Mouse (Mus musculus) hindbrain, embryonic 10.5 days (tissue): ENCODE measurements around the gene Mpdu1. TPM values are rescaled to one million over a fixed set of nuclear protein-coding genes. Genes with fewer than 3 reads are reported as not detected.
"Not testable (repeated sequence)": the region's sequence is repeated elsewhere in the genome, so short reads cannot be mapped to it uniquely, and the experiment has no call there.

ENCODE experiments used
- DNase-seq: peaks from one replicate; pipeline ENCODE4 v3.0.0-alpha.2; 2017; ENCODE audit warnings: low spot score
- H3K27ac ChIP-seq: fragments of 300-500 bp; sonication (generic); 2 replicates; pipeline ENCODE4 v1.5.1; 2016; ENCODE audit warnings: mild to moderate bottlenecking, moderate library complexity
- H3K27me3 ChIP-seq: fragments of 300-500 bp; sonication (generic); 2 replicates; pipeline ENCODE4 v1.6.1; 2016; ENCODE audit warnings: mild to moderate bottlenecking; ENCODE audit not compliant: poor library complexity, insufficient read depth, severe bottlenecking
- H3K36me3 ChIP-seq: fragments of 300-500 bp; sonication (generic); 2 replicates; pipeline ENCODE4 v1.6.1; 2016; ENCODE audit warnings: mild to moderate bottlenecking, moderate library complexity
- H3K4me1 ChIP-seq: fragments of 300-500 bp; sonication (generic); replicated peaks from 2 replicates; pipeline ENCODE4 v1.6.1; 2016; ENCODE audit warnings: mild to moderate bottlenecking
- H3K4me3 ChIP-seq: fragments of 300-500 bp; sonication (generic); 2 replicates; pipeline ENCODE4 v1.5.1; 2016; ENCODE audit warnings: mild to moderate bottlenecking, moderate library complexity
- H3K9me3 ChIP-seq: fragments of 300-500 bp; sonication (generic); 2 replicates; pipeline ENCODE4 v1.6.1; 2016; ENCODE audit warnings: mild to moderate bottlenecking, moderate library complexity
- WGBS: fragments of 180-500 bp; shearing (Covaris S2); methylation state at CpG from one replicate; pipeline ENCODE4 v1.1.7; 2016; 5-methylcytosine and 5-hydroxymethylcytosine counted together
- polyA plus RNA-seq: library from polyadenylated mRNA; unstranded; fragments of >200 nt; fragmentation: Nextera tagmentation; extraction: Ambion mirVana; gene quantifications from 2 replicates; pipeline ENCODE4 v1.2.1, GENCODE M21; 2016

Mpdu1 gene
- polyA plus RNA-seq, 1 experiment from 2014 or later = 88.3 TPM

DNA sequence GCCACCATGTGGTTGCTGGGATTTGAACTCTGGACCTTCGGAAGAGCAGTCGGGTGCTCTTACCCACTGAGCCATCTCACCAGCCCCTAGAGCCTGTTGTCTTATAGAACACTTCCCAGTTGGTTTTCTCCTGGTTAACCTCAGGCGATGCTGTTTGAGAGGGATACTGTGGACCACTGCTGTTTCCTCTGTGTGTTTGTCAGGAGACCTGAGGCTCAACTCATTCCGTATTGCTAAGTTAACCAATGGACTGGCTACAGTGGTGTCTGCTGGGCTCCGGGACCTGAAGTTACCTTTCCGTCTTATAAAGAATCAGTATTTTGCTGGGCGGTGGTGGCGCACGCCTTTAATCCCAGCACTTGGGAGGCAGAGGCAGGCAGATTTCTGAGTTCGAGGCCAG lies 40.4 kb upstream of the Mpdu1 start:
- H3K4me1 ChIP-seq, H3K9me3 ChIP-seq, H3K36me3 ChIP-seq, H3K4me3 ChIP-seq, DNase-seq, H3K27ac ChIP-seq, H3K27me3 ChIP-seq: not testable (repeated sequence)
- WGBS = 92% methylated on average over 10 of the region's 10 CpGs

DNA sequence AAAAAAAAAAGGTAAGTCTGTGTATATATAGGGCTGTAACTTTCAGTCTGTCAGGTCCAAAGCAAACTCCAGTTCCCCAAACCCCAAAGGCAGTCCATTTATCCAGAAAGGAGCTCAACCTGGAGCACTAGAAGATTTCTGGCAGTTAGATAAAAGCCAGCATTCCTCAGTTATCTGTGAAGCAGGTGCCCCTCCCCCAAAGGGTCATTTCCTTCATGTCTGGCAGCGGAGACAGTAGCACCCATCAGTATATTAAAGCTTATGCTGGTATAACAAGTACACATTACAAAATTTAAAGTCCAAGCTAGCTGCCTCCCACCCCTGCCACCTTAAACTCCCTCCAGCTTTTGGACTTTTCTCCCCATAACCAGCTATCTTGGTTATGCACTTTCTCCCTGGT lies 37.2 kb upstream of the Mpdu1 start:
- Histone ChIP-seq H3K36me3 (no peaks in the 10 kb centered on the region), H3K4me3 (no peak overlapping the region), H3K4me1 (peaks cover 13% of the 10 kb centered on the region), H3K27ac (no peak overlapping the region), H3K9me3 (no peaks in the 10 kb centered on the region), H3K27me3 (0 out of 2 replicates have a peak, but pooled peaks cover 9% of the 10 kb centered on the region)
- WGBS = 75% methylated on average over 1 of the region's 1 CpGs
- no peak for DNase-seq

GRCm38 (mm10) chr11:69698574-69698973 lies 36.1 kb upstream of the Mpdu1 start:
- no peaks in the 10 kb centered on the region for H3K36me3 ChIP-seq
- no peak for DNase-seq
- H3K27me3 ChIP-seq = 0 out of 2 replicates have a peak, but pooled peaks cover 9% of the 10 kb centered on the region
- H3K27ac ChIP-seq = no peak overlapping the region
- H3K4me1 ChIP-seq = peaks cover 13% of the 10 kb centered on the region
- WGBS = 73% methylated on average over 5 of the region's 5 CpGs
- H3K9me3 ChIP-seq = no peaks in the 10 kb centered on the region
- no peak overlapping the region for H3K4me3 ChIP-seq

DNA sequence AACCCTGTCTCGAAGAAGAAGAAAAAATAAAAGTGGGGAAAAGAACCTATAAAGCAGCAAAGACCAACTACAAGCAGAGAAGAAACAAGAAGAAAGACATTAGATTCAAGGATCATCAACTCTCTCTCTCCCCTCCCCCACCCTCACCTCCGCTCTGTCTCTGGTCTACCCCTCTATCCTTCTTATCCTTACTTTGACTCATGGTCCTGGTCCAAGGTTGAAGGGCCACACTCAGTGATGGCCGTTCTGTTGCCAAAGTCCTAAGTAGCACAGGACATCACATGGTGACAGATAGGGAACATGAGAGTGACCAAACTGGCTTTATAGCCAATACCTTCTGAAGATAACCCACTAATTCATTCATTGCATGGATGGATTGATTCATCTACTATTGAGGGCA lies 35.0 kb upstream of the Mpdu1 start:
- WGBS = 89% methylated on average over 3 of the region's 3 CpGs
- no peaks in the 10 kb centered on the region for H3K9me3 ChIP-seq
- no peak overlapping the region for H3K27ac ChIP-seq
- no peak for DNase-seq
- no peaks in the 10 kb centered on the region for H3K36me3 ChIP-seq
- 0 out of 2 replicates have a peak, but pooled peaks cover 9% of the 10 kb centered on the region for H3K27me3 ChIP-seq
- H3K4me1 ChIP-seq = peaks cover 18% of the 10 kb centered on the region
- no peak overlapping the region for H3K4me3 ChIP-seq

DNA sequence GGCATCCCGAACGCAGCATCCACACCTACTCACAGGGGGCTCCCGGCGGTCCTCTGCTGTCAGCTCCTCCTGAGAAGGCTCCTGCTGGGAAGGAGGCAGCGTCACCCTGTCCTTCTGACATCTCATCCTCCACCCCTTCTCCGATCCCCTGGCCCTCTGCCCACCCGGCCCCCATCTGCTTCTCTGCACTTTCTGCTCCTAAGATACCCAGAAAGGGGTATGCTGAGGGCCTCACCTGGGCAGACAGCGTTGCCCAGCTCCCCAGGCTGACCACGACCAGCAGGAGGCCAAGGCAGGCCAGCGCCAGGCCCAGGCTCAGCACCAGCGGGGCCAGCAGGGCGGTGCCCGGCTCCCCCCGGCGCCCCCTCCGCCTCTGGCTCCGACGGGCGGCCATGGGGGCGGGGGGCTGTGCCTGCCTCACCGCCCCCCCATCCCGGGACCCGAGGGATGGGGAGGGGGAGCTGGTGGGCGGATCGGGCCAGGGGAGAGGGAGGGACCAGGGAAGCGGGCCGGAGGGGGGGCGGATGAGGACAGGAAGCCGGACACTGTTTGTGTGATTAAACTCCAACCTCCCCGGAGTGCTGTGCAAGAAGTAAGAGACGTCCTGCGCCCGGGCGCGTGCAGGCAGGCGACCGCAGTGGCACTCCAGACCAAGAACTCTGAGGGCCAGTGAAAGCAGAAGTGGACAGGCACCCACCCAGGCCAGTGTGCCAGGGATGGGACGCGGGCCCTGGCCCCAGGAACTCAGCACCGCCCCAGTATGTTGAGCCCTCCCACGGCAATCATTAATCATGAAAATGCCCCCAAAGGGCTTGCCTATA lies 33.1 kb upstream of the Mpdu1 start, which contains the start of the genes Tnfsf12 and Tnfsfm13:
TSS of gene Tnfsf12 (minus strand) at position 489 of the 821 bp plus-strand sequence.
TSS of gene Tnfsfm13 (minus strand) at position 738 of the 821 bp plus-strand sequence.
- peak within 1 kb of the TSS; percentile 59 for H3K4me3 ChIP-seq
- H3K9me3 ChIP-seq = no peaks in the 10 kb centered on the region
- DNase-seq = peak; percentile 60
- H3K36me3 ChIP-seq = no peaks in the 10 kb centered on the region
- 0 out of 2 replicates have a peak, but pooled peaks cover 9% of the 10 kb centered on the region for H3K27me3 ChIP-seq
- peaks cover 18% of the 10 kb centered on the region for H3K4me1 ChIP-seq
- 1% methylated on average over 40 of the region's 41 CpGs for WGBS
- H3K27ac ChIP-seq = peak within 1 kb of the TSS; percentile 89

DNA sequence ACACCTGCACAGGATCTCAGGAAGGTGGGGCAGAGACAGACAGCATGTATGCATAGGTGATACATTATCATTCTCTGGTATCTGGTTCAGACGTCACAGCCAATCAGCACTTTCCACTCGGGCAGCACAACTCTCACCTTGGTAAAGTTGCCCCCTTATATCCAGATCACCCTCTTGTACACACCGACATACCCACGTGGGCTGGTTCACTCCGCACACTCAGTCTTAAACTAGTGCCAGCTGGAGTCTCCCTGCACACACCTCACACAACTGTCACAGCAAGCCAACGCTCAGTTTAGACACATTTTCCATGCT lies 32.6 kb upstream of the Mpdu1 start:
- DNase-seq = no peak
- Histone ChIP-seq H3K27me3 (0 out of 2 replicates have a peak, but pooled peaks cover 9% of the 10 kb centered on the region), H3K4me3 (peak overlapping the region; percentile 59), H3K27ac (peak overlapping the region; percentile 89), H3K4me1 (peaks cover 19% of the 10 kb centered on the region), H3K36me3 (no peaks in the 10 kb centered on the region), H3K9me3 (no peaks in the 10 kb centered on the region)
- 34% methylated on average over 6 of the region's 6 CpGs for WGBS

DNA sequence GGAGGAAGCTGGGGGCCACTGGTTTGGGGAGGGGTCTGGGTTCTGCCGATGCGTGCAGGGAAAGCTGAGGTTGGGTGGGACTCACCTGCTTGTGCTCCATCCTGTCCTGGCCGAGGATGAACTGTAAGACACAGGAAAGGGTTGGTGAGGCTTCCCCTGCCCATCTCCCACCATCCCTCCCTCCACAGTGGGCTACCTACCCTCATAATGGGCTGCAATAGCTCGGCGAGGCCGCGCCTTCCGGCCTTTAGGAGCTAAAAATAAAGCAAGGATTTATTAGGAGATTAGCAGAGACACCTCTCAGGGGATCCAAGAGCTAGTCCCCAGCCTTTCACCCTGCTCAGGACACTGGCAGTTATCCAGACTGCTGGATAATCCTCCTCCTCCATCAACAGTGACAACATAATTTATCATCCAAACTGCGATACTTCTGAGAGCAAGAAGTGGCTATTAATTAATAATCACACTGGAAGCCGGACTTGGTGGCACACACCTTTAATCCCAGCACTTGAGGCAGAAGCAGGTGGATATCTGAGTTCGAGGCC lies 31.1 kb upstream of the Mpdu1 start:
- WGBS = 71% methylated on average over 11 of the region's 11 CpGs
- H3K27ac ChIP-seq = no peak overlapping the region

DNA sequence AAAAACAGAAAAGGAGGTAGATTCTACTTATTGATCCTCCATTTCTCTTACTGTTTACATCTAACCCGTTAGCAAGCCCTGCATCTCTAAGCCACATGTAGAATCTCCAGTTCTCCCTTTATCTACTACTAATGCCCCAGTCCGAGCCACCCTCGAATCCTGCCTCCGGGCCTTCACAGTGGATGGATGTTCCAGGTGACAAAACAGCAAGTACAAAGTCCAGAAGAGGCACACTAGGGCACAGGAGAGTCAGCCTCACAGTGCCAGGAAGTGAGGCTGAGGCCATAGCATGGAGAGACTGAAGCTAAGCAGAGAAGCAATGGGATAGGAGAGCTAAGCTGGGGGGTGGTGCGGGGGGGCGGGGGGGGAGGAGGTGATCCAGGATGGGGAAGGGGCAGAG lies 30.4 kb upstream of the Mpdu1 start:
- DNase-seq = no peak
- Histone ChIP-seq H3K27me3 (0 out of 2 replicates have a peak, but pooled peaks cover 9% of the 10 kb centered on the region), H3K9me3 (no peaks in the 10 kb centered on the region), H3K4me3 (no peak overlapping the region), H3K4me1 (peaks cover 22% of the 10 kb centered on the region), H3K27ac (no peak overlapping the region), H3K36me3 (no peaks in the 10 kb centered on the region)
- WGBS = 82% methylated on average over 6 of the region's 6 CpGs

More for the DNA sequence above, 31.1 kb upstream of the Mpdu1 start:
- Histone ChIP-seq H3K27me3 (0 out of 2 replicates have a peak, but pooled peaks cover 9% of the 10 kb centered on the region), H3K9me3 (no peaks in the 10 kb centered on the region), H3K36me3 (no peaks in the 10 kb centered on the region), H3K4me3 (no peak overlapping the region), H3K4me1 (peaks cover 22% of the 10 kb centered on the region)
- DNase-seq = no peak

GRCm38 (mm10) chr11:69692196-69692811 lies 29.9 kb upstream of the Mpdu1 start:
- H3K36me3 ChIP-seq = no peaks in the 10 kb centered on the region
- H3K27me3 ChIP-seq = 0 out of 2 replicates have a peak, but pooled peaks cover 10% of the 10 kb centered on the region
- no peaks in the 10 kb centered on the region for H3K9me3 ChIP-seq
- no peak overlapping the region for H3K27ac ChIP-seq
- DNase-seq = no peak
- no peak overlapping the region for H3K4me3 ChIP-seq
- WGBS = 83% methylated on average over 9 of the region's 9 CpGs
- H3K4me1 ChIP-seq = peaks cover 22% of the 10 kb centered on the region

- no peak for DNase-seq
- H3K27me3 ChIP-seq = 0 out of 2 replicates have a peak, but pooled peaks cover 11% of the 10 kb centered on the region
- 97% methylated on average over 1 of the region's 1 CpGs for WGBS
- no peaks in the 10 kb centered on the region for H3K36me3 ChIP-seq
- H3K4me3 ChIP-seq = no peak overlapping the region
- H3K27ac ChIP-seq = peak overlapping the region; percentile 23; the same call in 1 of the 2 replicates
- H3K4me1 ChIP-seq = peaks cover 22% of the 10 kb centered on the region
- H3K9me3 ChIP-seq = no peaks in the 10 kb centered on the region
Observed at GRCm38 (mm10) chr11:69689891-69690290, 27.4 kb upstream of the Mpdu1 start.

DNA sequence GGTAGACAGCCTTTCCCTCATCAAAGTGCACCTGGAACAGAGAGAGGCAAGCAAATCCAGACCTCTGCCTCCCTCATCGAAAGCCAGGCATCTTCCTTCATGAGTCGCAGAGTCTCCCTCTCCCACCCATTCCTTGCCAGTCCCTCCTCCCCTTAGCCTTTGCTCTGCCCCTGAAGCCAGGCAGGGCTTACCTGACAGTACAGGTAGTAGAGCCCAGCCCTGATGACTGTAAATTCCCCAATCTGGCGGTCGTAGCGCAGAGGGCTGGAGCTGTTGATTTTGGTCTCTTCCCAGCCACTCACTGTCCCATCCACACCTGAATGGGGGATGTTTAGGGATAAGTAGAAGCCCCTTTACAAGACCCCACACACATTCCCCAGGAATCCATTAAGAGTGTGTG lies 24.6 kb upstream of the Mpdu1 start:
- H3K27ac ChIP-seq = no peak overlapping the region
- WGBS = 54% methylated on average over 5 of the region's 5 CpGs
- peaks cover 28% of the 10 kb centered on the region for H3K4me1 ChIP-seq

GRCm38 (mm10) chr11:69686377-69686776 lies 23.9 kb upstream of the Mpdu1 start:
- peaks cover 34% of the 10 kb centered on the region for H3K4me1 ChIP-seq
- 18% methylated on average over 4 of the region's 4 CpGs for WGBS
- DNase-seq = no peak
- no peaks in the 10 kb centered on the region for H3K9me3 ChIP-seq
- peaks cover 15% of the 10 kb centered on the region; the same call in 1 of the 2 replicates for H3K27me3 ChIP-seq
- no peak overlapping the region for H3K4me3 ChIP-seq
- no peaks in the 10 kb centered on the region for H3K36me3 ChIP-seq
- no peak overlapping the region for H3K27ac ChIP-seq

More for the DNA sequence above, 24.6 kb upstream of the Mpdu1 start:
- Histone ChIP-seq H3K9me3 (no peaks in the 10 kb centered on the region), H3K27me3 (peaks cover 15% of the 10 kb centered on the region; the same call in 1 of the 2 replicates), H3K36me3 (no peaks in the 10 kb centered on the region), H3K4me3 (peak overlapping the region; percentile 14; the same call in 1 of the 2 replicates)
- no peak for DNase-seq
